Mouse (Mus musculus): ENCODE data around the gene Cacna1c. TPM values are rescaled to one million over a fixed set of nuclear protein-coding genes. Genes with fewer than 3 reads are reported as not detected.
"Not testable (repeated sequence)": the region's sequence is repeated elsewhere in the genome, so short reads cannot be mapped to it uniquely, and the experiment has no call there.

The Cacna1c gene
- polyA plus RNA-seq, 1 experiment from 2014 or later, result 13.7 TPM

DNA sequence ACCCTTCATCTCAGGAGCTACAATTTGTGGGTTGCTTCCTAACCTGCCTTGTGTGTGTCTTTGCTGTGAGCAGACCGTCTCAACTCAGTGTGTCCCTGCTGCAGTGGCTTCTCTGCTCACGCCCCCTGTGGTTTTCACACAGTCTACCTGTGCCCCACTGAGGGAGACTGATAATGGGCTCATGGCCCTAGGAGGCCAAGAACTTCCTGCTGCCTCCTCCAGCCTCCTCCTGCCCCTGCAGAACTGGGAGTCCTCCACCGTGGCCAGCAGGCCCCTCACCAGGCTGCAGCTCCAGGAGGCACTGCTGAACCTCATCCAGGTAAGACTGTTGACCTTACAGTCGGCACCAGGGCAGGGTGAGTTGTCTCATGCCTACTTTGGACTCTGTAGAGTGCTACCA, 21.4 kb upstream of the Cacna1c start:
- Histone ChIP-seq H3K36me3 (ENCODE audit: control insufficient read depth, insufficient read depth, low read length) (peaks cover 16% of the 10 kb centered on the region; the same call in 1 of the 2 replicates), H3K4me2 (ENCODE audit: low read depth, low read length) (no peak overlapping the region), H3K27me3 (ENCODE audit: control insufficient read depth, insufficient read depth, low read length) (no peaks in the 10 kb centered on the region), H3K9me3 (ENCODE audit: control insufficient read depth, low read length) (no peaks in the 10 kb centered on the region), H3K9ac (replicated peaks; ENCODE audit: low read depth, low read length) (no peak overlapping the region), H3K4me3 (ENCODE audit: low read depth, low read length) (no peak overlapping the region), H3K4me1 (ENCODE audit: control insufficient read depth, insufficient read depth, low read length) (no peaks in the 10 kb centered on the region), H3K27ac (ENCODE audit: low read depth, low read length) (no peak overlapping the region)
- ATAC-seq (ENCODE audit: low read depth), result no peak
- 82% methylated on average over 4 of the region's 4 CpGs for WGBS

DNA sequence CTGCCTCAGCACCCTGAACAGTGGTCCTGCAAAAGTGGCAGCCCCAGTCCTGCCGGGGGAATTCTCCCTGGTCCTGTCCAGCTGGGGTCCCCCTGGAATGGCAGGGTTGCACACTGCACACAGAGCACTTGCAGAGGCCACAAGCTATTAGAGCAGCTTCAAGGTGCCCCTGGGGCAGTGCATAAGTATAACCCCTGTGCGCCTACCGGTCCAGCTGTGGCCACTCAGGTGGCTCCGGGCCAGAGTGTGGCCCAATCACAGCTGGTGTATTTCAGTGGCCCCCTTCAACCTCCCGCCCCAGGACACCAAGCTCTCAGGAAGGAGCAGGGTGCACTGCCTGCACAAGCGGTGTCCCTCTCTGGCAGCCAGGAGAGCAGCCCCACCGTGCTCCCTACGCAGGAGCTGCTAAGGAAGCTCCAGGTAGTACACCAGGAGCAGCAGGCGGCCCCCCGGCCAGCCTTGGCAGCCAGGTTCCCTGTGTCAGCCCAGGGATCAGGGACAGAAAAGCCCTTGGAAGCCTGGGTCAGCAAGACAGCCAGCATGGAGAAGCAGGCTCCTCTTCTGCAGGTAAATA, 18.9 kb upstream of the Cacna1c start:
- H3K27ac ChIP-seq (ENCODE audit: low read depth, low read length), result no peak overlapping the region
- no peak overlapping the region for H3K4me3 ChIP-seq (ENCODE audit: low read depth, low read length)
- no peak overlapping the region for H3K9ac ChIP-seq (replicated peaks; ENCODE audit: low read depth, low read length)
- no peaks in the 10 kb centered on the region for H3K27me3 ChIP-seq (ENCODE audit: control insufficient read depth, insufficient read depth, low read length)
- no peak for ATAC-seq (ENCODE audit: low read depth)
- 89% methylated on average over 10 of the region's 10 CpGs for WGBS
- no peaks in the 10 kb centered on the region for H3K4me1 ChIP-seq (ENCODE audit: control insufficient read depth, insufficient read depth, low read length)
- no peaks in the 10 kb centered on the region for H3K9me3 ChIP-seq (ENCODE audit: control insufficient read depth, low read length)
- peaks cover 16% of the 10 kb centered on the region; the same call in 1 of the 2 replicates for H3K36me3 ChIP-seq (ENCODE audit: control insufficient read depth, insufficient read depth, low read length)
- no peak overlapping the region for H3K4me2 ChIP-seq (ENCODE audit: low read depth, low read length)

DNA sequence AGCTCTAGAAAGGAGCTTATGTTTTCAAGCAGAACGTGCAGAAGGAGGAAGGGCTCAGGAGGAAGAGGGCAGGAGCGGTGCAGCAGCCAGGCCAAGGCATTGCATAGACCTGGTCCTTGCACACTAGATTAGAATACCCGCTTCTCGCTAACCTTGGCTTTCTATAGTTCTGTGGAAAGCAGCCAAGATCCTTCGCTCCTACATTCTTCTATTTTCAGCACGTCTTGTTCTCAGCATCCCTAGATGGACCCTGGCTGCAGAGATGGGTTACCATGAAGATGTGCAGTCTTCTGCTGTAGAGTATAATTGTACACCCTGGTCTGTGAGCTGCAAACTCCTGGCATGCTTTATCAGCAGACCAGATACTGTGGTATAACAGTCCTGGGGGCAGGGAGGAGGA, 18.0 kb upstream of the Cacna1c start:
- no peaks in the 10 kb centered on the region for H3K4me1 ChIP-seq (ENCODE audit: control insufficient read depth, insufficient read depth, low read length)
- WGBS, result 60% methylated on average over 6 of the region's 6 CpGs
- peaks cover 16% of the 10 kb centered on the region; the same call in 1 of the 2 replicates for H3K36me3 ChIP-seq (ENCODE audit: control insufficient read depth, insufficient read depth, low read length)
- no peak overlapping the region for H3K9ac ChIP-seq (replicated peaks; ENCODE audit: low read depth, low read length)
- H3K27ac ChIP-seq (ENCODE audit: low read depth, low read length), result no peak overlapping the region
- no peak overlapping the region for H3K4me2 ChIP-seq (ENCODE audit: low read depth, low read length)
- H3K9me3 ChIP-seq (ENCODE audit: control insufficient read depth, low read length), result no peaks in the 10 kb centered on the region
- no peak overlapping the region for H3K4me3 ChIP-seq (ENCODE audit: low read depth, low read length)
- H3K27me3 ChIP-seq (ENCODE audit: control insufficient read depth, insufficient read depth, low read length), result no peaks in the 10 kb centered on the region
- ATAC-seq (ENCODE audit: low read depth), result no peak

DNA sequence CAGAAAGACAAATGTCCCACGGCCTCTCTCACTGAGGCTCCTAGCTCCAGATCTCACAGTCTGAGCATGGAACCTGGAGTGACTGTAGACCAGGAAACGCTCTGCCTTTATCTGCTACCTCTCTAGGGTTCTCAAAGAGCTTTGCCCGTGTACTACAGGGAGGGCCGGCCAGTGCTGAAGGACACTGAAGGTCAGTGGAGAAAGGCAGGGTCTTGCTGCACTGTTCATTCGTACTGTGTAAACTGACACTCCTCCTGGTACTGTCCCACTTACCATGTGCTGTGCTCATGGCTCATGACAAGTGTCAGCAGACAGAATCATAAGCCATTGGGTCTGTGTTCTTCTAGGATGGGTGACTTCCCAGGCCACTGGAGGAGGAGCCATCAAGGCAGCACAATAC, 17.2 kb upstream of the Cacna1c start:
- Histone ChIP-seq H3K4me3 (ENCODE audit: low read depth, low read length) (no peak overlapping the region), H3K9me3 (ENCODE audit: control insufficient read depth, low read length) (no peaks in the 10 kb centered on the region)
- WGBS, result 83% methylated on average over 5 of the region's 5 CpGs

DNA sequence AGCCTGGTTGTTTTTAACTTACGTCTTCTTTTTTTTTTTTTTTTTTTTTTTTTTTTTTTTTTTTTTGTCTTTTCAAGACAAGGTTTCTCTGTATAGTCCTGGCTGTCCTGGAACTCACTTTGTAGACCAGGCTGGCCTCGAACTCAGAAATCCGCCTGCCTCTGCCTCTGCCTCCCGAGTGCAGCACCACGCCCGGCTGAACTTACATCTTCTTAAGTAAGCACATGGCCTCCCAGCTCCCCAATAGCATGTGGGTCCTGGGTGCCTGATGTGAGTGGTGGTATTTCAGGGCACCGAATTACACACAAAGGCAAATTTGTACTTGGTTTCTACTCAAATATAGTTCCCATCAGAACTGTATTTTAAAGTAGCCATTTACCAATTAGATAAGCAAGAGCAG, 9.8 kb upstream of the Cacna1c start:
- WGBS, result 90% methylated on average over 7 of the region's 7 CpGs
- ATAC-seq (ENCODE audit: low read depth); H3K4me2 ChIP-seq (ENCODE audit: low read depth, low read length); H3K9ac ChIP-seq (replicated peaks; ENCODE audit: low read depth, low read length); H3K27ac ChIP-seq (ENCODE audit: low read depth, low read length); H3K27me3 ChIP-seq (ENCODE audit: control insufficient read depth, insufficient read depth, low read length); H3K9me3 ChIP-seq (ENCODE audit: control insufficient read depth, low read length); H3K4me3 ChIP-seq (ENCODE audit: low read depth, low read length); H3K36me3 ChIP-seq (ENCODE audit: control insufficient read depth, insufficient read depth, low read length); H3K4me1 ChIP-seq (ENCODE audit: control insufficient read depth, insufficient read depth, low read length): not testable (repeated sequence)

More for the DNA sequence above, 17.2 kb upstream of the Cacna1c start:
- no peak overlapping the region for H3K9ac ChIP-seq (replicated peaks; ENCODE audit: low read depth, low read length)
- peaks cover 16% of the 10 kb centered on the region; the same call in 1 of the 2 replicates for H3K36me3 ChIP-seq (ENCODE audit: control insufficient read depth, insufficient read depth, low read length)
- H3K27me3 ChIP-seq (ENCODE audit: control insufficient read depth, insufficient read depth, low read length), result no peaks in the 10 kb centered on the region
- H3K4me2 ChIP-seq (ENCODE audit: low read depth, low read length), result no peak overlapping the region
- H3K27ac ChIP-seq (ENCODE audit: low read depth, low read length), result no peak overlapping the region
- H3K4me1 ChIP-seq (ENCODE audit: control insufficient read depth, insufficient read depth, low read length), result no peaks in the 10 kb centered on the region
- no peak for ATAC-seq (ENCODE audit: low read depth)

DNA sequence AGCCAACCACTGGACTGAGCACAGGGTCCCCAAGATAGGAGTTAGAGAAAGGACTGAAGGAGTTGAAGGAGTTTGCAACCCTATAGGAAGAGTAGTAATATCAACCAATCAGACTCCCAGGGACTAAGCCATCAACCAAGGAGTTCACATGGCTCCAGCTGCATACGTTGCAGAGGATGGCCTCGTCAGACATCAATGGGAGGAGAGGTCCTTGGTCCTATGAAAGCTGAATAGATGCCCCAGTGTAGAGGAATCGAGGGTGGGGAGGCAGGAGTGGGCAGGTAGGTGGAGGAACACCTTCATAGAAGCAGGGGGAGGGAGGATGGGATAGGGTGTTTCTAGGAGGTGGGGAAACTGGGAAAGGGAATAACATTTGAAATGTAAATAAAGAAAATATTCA, 8.7 kb upstream of the Cacna1c start:
- Histone ChIP-seq H3K27ac (ENCODE audit: low read depth, low read length) (no peak overlapping the region), H3K27me3 (ENCODE audit: control insufficient read depth, insufficient read depth, low read length) (no peaks in the 10 kb centered on the region), H3K9ac (replicated peaks; ENCODE audit: low read depth, low read length) (no peak overlapping the region), H3K4me2 (ENCODE audit: low read depth, low read length) (no peak overlapping the region), H3K36me3 (ENCODE audit: control insufficient read depth, insufficient read depth, low read length) (no peaks in the 10 kb centered on the region), H3K4me3 (ENCODE audit: low read depth, low read length) (no peak overlapping the region), H3K4me1 (ENCODE audit: control insufficient read depth, insufficient read depth, low read length) (no peaks in the 10 kb centered on the region), H3K9me3 (ENCODE audit: control insufficient read depth, low read length) (no peaks in the 10 kb centered on the region)
- 78% methylated on average over 3 of the region's 3 CpGs for WGBS
- ATAC-seq (ENCODE audit: low read depth), result no peak

DNA sequence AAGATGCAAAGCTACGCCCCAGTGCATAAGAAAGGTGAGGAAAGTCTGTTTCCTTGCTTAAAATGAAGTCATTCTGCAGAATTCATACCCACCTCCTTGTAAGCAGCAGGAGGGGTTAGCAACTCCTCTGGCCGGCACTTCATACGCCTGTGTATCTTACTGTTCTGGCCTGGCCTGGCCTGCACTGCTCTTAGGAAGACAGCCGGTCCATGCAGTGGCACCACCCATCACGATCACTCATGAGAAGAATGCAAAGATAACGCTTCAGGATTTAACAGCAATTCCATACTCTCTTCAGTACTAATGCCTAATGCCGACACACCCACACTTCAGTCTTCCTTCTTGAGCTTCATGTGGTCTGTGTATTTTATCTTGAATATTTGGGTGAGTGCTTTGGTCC, 8.1 kb upstream of the Cacna1c start:
- WGBS, result 92% methylated on average over 7 of the region's 7 CpGs
- Histone ChIP-seq H3K27ac (ENCODE audit: low read depth, low read length) (no peak overlapping the region), H3K36me3 (ENCODE audit: control insufficient read depth, insufficient read depth, low read length) (no peaks in the 10 kb centered on the region), H3K27me3 (ENCODE audit: control insufficient read depth, insufficient read depth, low read length) (no peaks in the 10 kb centered on the region), H3K4me2 (ENCODE audit: low read depth, low read length) (no peak overlapping the region), H3K4me1 (ENCODE audit: control insufficient read depth, insufficient read depth, low read length) (no peaks in the 10 kb centered on the region), H3K9ac (replicated peaks; ENCODE audit: low read depth, low read length) (no peak overlapping the region), H3K9me3 (ENCODE audit: control insufficient read depth, low read length) (no peaks in the 10 kb centered on the region), H3K4me3 (ENCODE audit: low read depth, low read length) (no peak overlapping the region)
- no peak for ATAC-seq (ENCODE audit: low read depth)

DNA sequence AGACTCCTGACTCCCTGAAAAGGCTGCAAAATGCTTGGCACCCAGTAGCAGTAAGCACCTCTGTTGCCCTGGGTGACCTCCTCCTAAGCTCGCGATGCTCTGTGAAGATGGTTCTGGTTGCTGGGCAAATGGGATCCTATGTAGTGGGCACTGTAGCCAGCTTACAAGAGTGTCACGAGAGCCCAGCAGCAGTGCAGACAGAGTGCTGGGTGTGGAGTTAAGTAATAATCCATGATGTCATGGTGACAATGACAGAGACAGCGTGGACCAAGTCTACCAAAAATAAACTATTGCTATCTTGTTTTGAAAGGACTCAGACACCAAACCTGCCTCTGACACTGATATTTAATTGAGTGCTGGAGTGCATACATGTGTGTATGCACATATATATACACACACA, 5.4 kb upstream of the Cacna1c start:
- WGBS, result 95% methylated on average over 4 of the region's 4 CpGs
- ATAC-seq (ENCODE audit: low read depth), result no peak
- no peaks in the 10 kb centered on the region for H3K9me3 ChIP-seq (ENCODE audit: control insufficient read depth, low read length)
- H3K27me3 ChIP-seq (ENCODE audit: control insufficient read depth, insufficient read depth, low read length), result no peaks in the 10 kb centered on the region
- H3K27ac ChIP-seq (ENCODE audit: low read depth, low read length), result no peak overlapping the region
- no peak overlapping the region for H3K4me3 ChIP-seq (ENCODE audit: low read depth, low read length)
- H3K36me3 ChIP-seq (ENCODE audit: control insufficient read depth, insufficient read depth, low read length), result no peaks in the 10 kb centered on the region
- H3K4me1 ChIP-seq (ENCODE audit: control insufficient read depth, insufficient read depth, low read length), result no peaks in the 10 kb centered on the region
- H3K9ac ChIP-seq (replicated peaks; ENCODE audit: low read depth, low read length), result no peak overlapping the region
- no peak overlapping the region for H3K4me2 ChIP-seq (ENCODE audit: low read depth, low read length)

DNA sequence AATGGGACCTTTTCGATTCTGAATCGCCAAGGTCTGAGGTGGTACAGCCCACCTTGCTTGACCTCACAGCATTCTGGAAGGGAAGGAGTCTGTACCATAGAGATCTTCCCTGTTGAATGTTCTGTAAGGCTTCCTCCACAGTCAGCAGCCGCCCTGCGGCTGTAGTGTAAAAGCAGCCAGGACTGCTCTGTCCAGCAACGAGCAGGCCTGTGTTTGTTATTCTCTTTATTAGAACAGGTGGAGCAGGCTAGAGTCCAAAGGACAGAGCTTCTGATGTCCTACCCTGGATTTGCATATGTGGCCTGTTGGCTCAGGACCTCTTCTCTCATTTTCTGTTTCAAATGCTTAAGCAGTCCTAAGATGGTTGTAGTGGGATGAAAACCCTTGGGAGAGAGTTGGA, 4.1 kb upstream of the Cacna1c start:
- Histone ChIP-seq H3K9ac (replicated peaks; ENCODE audit: low read depth, low read length) (no peak overlapping the region), H3K4me2 (ENCODE audit: low read depth, low read length) (no peak overlapping the region), H3K27ac (ENCODE audit: low read depth, low read length) (no peak overlapping the region), H3K9me3 (ENCODE audit: control insufficient read depth, low read length) (no peaks in the 10 kb centered on the region), H3K4me1 (ENCODE audit: control insufficient read depth, insufficient read depth, low read length) (no peaks in the 10 kb centered on the region), H3K36me3 (ENCODE audit: control insufficient read depth, insufficient read depth, low read length) (no peaks in the 10 kb centered on the region), H3K27me3 (ENCODE audit: control insufficient read depth, insufficient read depth, low read length) (no peaks in the 10 kb centered on the region), H3K4me3 (ENCODE audit: low read depth, low read length) (no peak overlapping the region)
- 87% methylated on average over 5 of the region's 5 CpGs for WGBS
- no peak for ATAC-seq (ENCODE audit: low read depth)
